Mouse (Mus musculus) gastrocnemius, adult 2 months (tissue): ENCODE results near the gene Axin1. TPM values are rescaled to one million over a fixed set of nuclear protein-coding genes. Genes with fewer than 3 reads are reported as not detected.
A peak's percentile ranks its signal among the peaks of the same experiment; 100 is the strongest.
"Not testable (repeated sequence)": the region's sequence is repeated elsewhere in the genome, so short reads cannot be mapped to it uniquely, and the experiment has no call there.

Experiments used
- DNase-seq: peaks from one replicate; pipeline ENCODE4 v3.0.0; 2022
- H3K27ac ChIP-seq: fragments of 200-600 bp; 2 replicates; pipeline ENCODE4 v1.8.1; 2022; ENCODE audit warnings: mild to moderate bottlenecking
- H3K4me3 ChIP-seq: fragments of 200-600 bp; 2 replicates; pipeline ENCODE4 v1.8.1; 2022; ENCODE audit warnings: mild to moderate bottlenecking, moderate library complexity
- CTCF ChIP-seq: fragments of 200-600 bp; IDR thresholded peaks from 2 replicates; pipeline ENCODE4 v1.8.1; 2022; ENCODE audit warnings: antibody characterized with exemption, mild to moderate bottlenecking, moderate library complexity
- intact Hi-C: fragments of 180-260 bp; cut with DNase I; formaldehyde crosslinking; loops from one replicate; pipeline ENCODE4 v1.15.1; 2025
- total RNA-seq, 2 experiments: library from RNA; stranded (reverse); gene quantifications; 2 replicates each; pipeline ENCODE4 v1.2.3; 2021

The Axin1 gene
- total RNA-seq, 2 experiments from 2014 or later: 15.9 TPM

- TF ChIP-seq CTCF: peak; percentile 30; the same call in 1 of the 2 replicates
- intact Hi-C loops, H3K4me3 ChIP-seq, DNase-seq, H3K27ac ChIP-seq: not testable (repeated sequence)
Observed at GRCm38 (mm10) chr17:26175248-26175647, 36.8 kb downstream of the Axin1 start.

GRCm38 (mm10) chr17:26178611-26179010 is 40.1 kb downstream of the Axin1 start:
- intact Hi-C loops: no loop called here
- DNase-seq: no peak
- Histone ChIP-seq H3K4me3 (no peak overlapping the region), H3K27ac (no peak overlapping the region)
- no peak for TF ChIP-seq CTCF

- intact Hi-C loops: no loop called here
- no peak for DNase-seq
- Histone ChIP-seq H3K27ac (no peak overlapping the region), H3K4me3 (no peak overlapping the region)
- no peak for TF ChIP-seq CTCF
Observed at GRCm38 (mm10) chr17:26181179-26181578, 42.7 kb downstream of the Axin1 start.

- intact Hi-C loops: no loop called here
- H3K27ac ChIP-seq: no peak overlapping the region
- no peak for DNase-seq
Observed at GRCm38 (mm10) chr17:26187592-26187991, 49.1 kb downstream of the Axin1 start.

GRCm38 (mm10) chr17:26188091-26188805 is 49.8 kb downstream of the Axin1 start:
- DNase-seq: no peak
- no peak for TF ChIP-seq CTCF
- Histone ChIP-seq H3K4me3 (no peak overlapping the region), H3K27ac (no peak overlapping the region)
- intact Hi-C loops: no loop called here

More at GRCm38 (mm10) chr17:26187592-26187991, 49.1 kb downstream of the Axin1 start:
- no peak overlapping the region for H3K4me3 ChIP-seq
- no peak for TF ChIP-seq CTCF

GRCm38 (mm10) chr17:26191486-26191885 is 53.0 kb downstream of the Axin1 start:
- intact Hi-C loops, H3K4me3 ChIP-seq, H3K27ac ChIP-seq: not testable (repeated sequence)

GRCm38 (mm10) chr17:26192481-26193190 is 54.1 kb downstream of the Axin1 start:
- no peak for DNase-seq
- intact Hi-C loops: no loop called here
- no peak overlapping the region for H3K27ac ChIP-seq
- no peak for TF ChIP-seq CTCF
- no peak overlapping the region for H3K4me3 ChIP-seq

More at GRCm38 (mm10) chr17:26191486-26191885, 53.0 kb downstream of the Axin1 start:
- DNase-seq: not testable (repeated sequence)

GRCm38 (mm10) chr17:26198892-26199291 is 60.4 kb downstream of the Axin1 start, which contains the start of gene Pdia2:
Gene Pdia2 (minus strand): TSS chr17:26199087.
- intact Hi-C loops: no loop called here
- no peak for DNase-seq
- no peak for TF ChIP-seq CTCF
- no peak within 1 kb of the TSS for H3K27ac ChIP-seq
- H3K4me3 ChIP-seq: no peak within 1 kb of the TSS

GRCm38 (mm10) chr17:26200831-26201705 is 62.6 kb downstream of the Axin1 start:
- DNase-seq: peak; percentile 53
- intact Hi-C loops: no loop called here
- peak overlapping the region; percentile 74 for H3K4me3 ChIP-seq

GRCm38 (mm10) chr17:26201998-26202397 is 63.5 kb downstream of the Axin1 start:
- intact Hi-C loops: no loop called here
- DNase-seq: no peak
- no peak for TF ChIP-seq CTCF
- H3K4me3 ChIP-seq: no peak overlapping the region
- no peak overlapping the region for H3K27ac ChIP-seq

More at GRCm38 (mm10) chr17:26200831-26201705, 62.6 kb downstream of the Axin1 start:
- TF ChIP-seq CTCF: no peak
- no peak overlapping the region for H3K27ac ChIP-seq

GRCm38 (mm10) chr17:26202737-26203136 is 64.2 kb downstream of the Axin1 start, which contains the start of gene Rgs11:
Gene Rgs11 (plus strand): TSS chr17:26202951.
- TF ChIP-seq CTCF: no peak
- H3K4me3 ChIP-seq: peak within 1 kb of the TSS; percentile 75
- peak within 1 kb of the TSS; percentile 46 for H3K27ac ChIP-seq
- intact Hi-C loops: no loop called here
- DNase-seq: peak; percentile 59

GRCm38 (mm10) chr17:26203321-26203811 is 64.9 kb downstream of the Axin1 start:
- TF ChIP-seq CTCF: no peak

More at GRCm38 (mm10) chr17:26203321-26203811, 64.9 kb downstream of the Axin1 start:
- DNase-seq: peak; percentile 39
- Histone ChIP-seq H3K27ac (peak overlapping the region; percentile 46), H3K4me3 (peak overlapping the region; percentile 75)
- intact Hi-C loops: no loop called here
